Mouse (Mus musculus): ENCODE data around the gene Plxnc1. TPM values are rescaled to one million over a fixed set of nuclear protein-coding genes. Genes with fewer than 3 reads are reported as not detected.

Plxnc1 gene
- polyA plus RNA-seq, 1 experiment, result 1.3 TPM

- Histone ChIP-seq H3K27me3 (ENCODE audit: control insufficient read depth, insufficient read depth, low read length, poor library complexity, severe bottlenecking) (peaks cover 3% of the 10 kb centered on the region; the same call in 1 of the 2 replicates), H3K4me3 (ENCODE audit: low read depth, low read length) (no peak overlapping the region), H3K36me3 (ENCODE audit: control insufficient read depth, insufficient read depth, low read length, poor library complexity, severe bottlenecking) (no peaks in the 10 kb centered on the region), H3K9ac (ENCODE audit: low read depth, poor library complexity, severe bottlenecking) (no peak overlapping the region), H3K4me1 (ENCODE audit: control insufficient read depth, insufficient read depth, low read length) (no peaks in the 10 kb centered on the region), H3K9me3 (replicated peaks; ENCODE audit: control insufficient read depth, insufficient read depth, low read length, poor library complexity, severe bottlenecking) (no peaks in the 10 kb centered on the region), H3K27ac (ENCODE audit: insufficient read depth, low read length) (no peak overlapping the region)
- TF ChIP-seq EP300 (IDR thresholded peaks at IDR 0.05; ENCODE audit: insufficient read depth, low read depth, low read length) (no peak), CTCF (IDR thresholded peaks at IDR 0.05; ENCODE audit: low read depth, low read length) (no peak), POLR2A (IDR thresholded peaks at IDR 0.05; ENCODE audit: insufficient read depth, low read length) (no peak)
Measured at GRCm38 (mm10) chr10:94938899-94939298, 5.7 kb downstream of the Plxnc1 start.

GRCm38 (mm10) chr10:94938320-94938719 lies 6.3 kb downstream of the Plxnc1 start:
- H3K9me3 ChIP-seq (replicated peaks; ENCODE audit: control insufficient read depth, insufficient read depth, low read length, poor library complexity, severe bottlenecking), result no peaks in the 10 kb centered on the region
- H3K27me3 ChIP-seq (ENCODE audit: control insufficient read depth, insufficient read depth, low read length, poor library complexity, severe bottlenecking), result no peaks in the 10 kb centered on the region
- H3K4me3 ChIP-seq (ENCODE audit: low read depth, low read length), result no peak overlapping the region
- no peak overlapping the region for H3K9ac ChIP-seq (ENCODE audit: low read depth, poor library complexity, severe bottlenecking)
- H3K27ac ChIP-seq (ENCODE audit: insufficient read depth, low read length), result no peak overlapping the region
- TF ChIP-seq EP300 (IDR thresholded peaks at IDR 0.05; ENCODE audit: insufficient read depth, low read depth, low read length) (no peak), POLR2A (IDR thresholded peaks at IDR 0.05; ENCODE audit: insufficient read depth, low read length) (no peak), CTCF (IDR thresholded peaks at IDR 0.05; ENCODE audit: low read depth, low read length) (no peak)
- no peaks in the 10 kb centered on the region for H3K36me3 ChIP-seq (ENCODE audit: control insufficient read depth, insufficient read depth, low read length, poor library complexity, severe bottlenecking)
- H3K4me1 ChIP-seq (ENCODE audit: control insufficient read depth, insufficient read depth, low read length), result no peaks in the 10 kb centered on the region

GRCm38 (mm10) chr10:94935270-94935669 lies 9.4 kb downstream of the Plxnc1 start:
- TF ChIP-seq POLR2A (IDR thresholded peaks at IDR 0.05; ENCODE audit: insufficient read depth, low read length) (no peak), EP300 (IDR thresholded peaks at IDR 0.05; ENCODE audit: insufficient read depth, low read depth, low read length) (no peak), CTCF (IDR thresholded peaks at IDR 0.05; ENCODE audit: low read depth, low read length) (no peak)
- Histone ChIP-seq H3K36me3 (ENCODE audit: control insufficient read depth, insufficient read depth, low read length, poor library complexity, severe bottlenecking) (no peaks in the 10 kb centered on the region), H3K27me3 (ENCODE audit: control insufficient read depth, insufficient read depth, low read length, poor library complexity, severe bottlenecking) (no peaks in the 10 kb centered on the region), H3K9me3 (replicated peaks; ENCODE audit: control insufficient read depth, insufficient read depth, low read length, poor library complexity, severe bottlenecking) (no peaks in the 10 kb centered on the region), H3K4me1 (ENCODE audit: control insufficient read depth, insufficient read depth, low read length) (no peaks in the 10 kb centered on the region), H3K27ac (ENCODE audit: insufficient read depth, low read length) (no peak overlapping the region), H3K9ac (ENCODE audit: low read depth, poor library complexity, severe bottlenecking) (no peak overlapping the region), H3K4me3 (ENCODE audit: low read depth, low read length) (no peak overlapping the region)

GRCm38 (mm10) chr10:94934151-94934614 lies 10.5 kb downstream of the Plxnc1 start:
- Histone ChIP-seq H3K4me1 (ENCODE audit: control insufficient read depth, insufficient read depth, low read length) (no peaks in the 10 kb centered on the region), H3K27me3 (ENCODE audit: control insufficient read depth, insufficient read depth, low read length, poor library complexity, severe bottlenecking) (no peaks in the 10 kb centered on the region), H3K27ac (ENCODE audit: insufficient read depth, low read length) (no peak overlapping the region), H3K36me3 (ENCODE audit: control insufficient read depth, insufficient read depth, low read length, poor library complexity, severe bottlenecking) (no peaks in the 10 kb centered on the region), H3K4me3 (ENCODE audit: low read depth, low read length) (no peak overlapping the region), H3K9ac (ENCODE audit: low read depth, poor library complexity, severe bottlenecking) (no peak overlapping the region), H3K9me3 (replicated peaks; ENCODE audit: control insufficient read depth, insufficient read depth, low read length, poor library complexity, severe bottlenecking) (no peaks in the 10 kb centered on the region)
- TF ChIP-seq CTCF (IDR thresholded peaks at IDR 0.05; ENCODE audit: low read depth, low read length) (no peak), POLR2A (IDR thresholded peaks at IDR 0.05; ENCODE audit: insufficient read depth, low read length) (no peak), EP300 (IDR thresholded peaks at IDR 0.05; ENCODE audit: insufficient read depth, low read depth, low read length) (no peak)

GRCm38 (mm10) chr10:94931961-94932832 lies 12.4 kb downstream of the Plxnc1 start:
- Histone ChIP-seq H3K9me3 (replicated peaks; ENCODE audit: control insufficient read depth, insufficient read depth, low read length, poor library complexity, severe bottlenecking) (no peaks in the 10 kb centered on the region), H3K27ac (ENCODE audit: insufficient read depth, low read length) (no peak overlapping the region), H3K9ac (ENCODE audit: low read depth, poor library complexity, severe bottlenecking) (no peak overlapping the region), H3K4me1 (ENCODE audit: control insufficient read depth, insufficient read depth, low read length) (no peaks in the 10 kb centered on the region), H3K36me3 (ENCODE audit: control insufficient read depth, insufficient read depth, low read length, poor library complexity, severe bottlenecking) (no peaks in the 10 kb centered on the region), H3K4me3 (ENCODE audit: low read depth, low read length) (no peak overlapping the region), H3K27me3 (ENCODE audit: control insufficient read depth, insufficient read depth, low read length, poor library complexity, severe bottlenecking) (no peaks in the 10 kb centered on the region)
- no peak for TF ChIP-seq POLR2A (IDR thresholded peaks at IDR 0.05; ENCODE audit: insufficient read depth, low read length)
- TF ChIP-seq CTCF (IDR thresholded peaks at IDR 0.05; ENCODE audit: low read depth, low read length), result no peak
- TF ChIP-seq EP300 (IDR thresholded peaks at IDR 0.05; ENCODE audit: insufficient read depth, low read depth, low read length), result no peak

GRCm38 (mm10) chr10:94928164-94928563 lies 16.5 kb downstream of the Plxnc1 start:
- no peaks in the 10 kb centered on the region for H3K27me3 ChIP-seq (ENCODE audit: control insufficient read depth, insufficient read depth, low read length, poor library complexity, severe bottlenecking)
- H3K4me3 ChIP-seq (ENCODE audit: low read depth, low read length), result no peak overlapping the region
- H3K9ac ChIP-seq (ENCODE audit: low read depth, poor library complexity, severe bottlenecking), result no peak overlapping the region
- no peaks in the 10 kb centered on the region for H3K4me1 ChIP-seq (ENCODE audit: control insufficient read depth, insufficient read depth, low read length)
- no peak for TF ChIP-seq CTCF (IDR thresholded peaks at IDR 0.05; ENCODE audit: low read depth, low read length)
- no peak for TF ChIP-seq EP300 (IDR thresholded peaks at IDR 0.05; ENCODE audit: insufficient read depth, low read depth, low read length)
- no peak for TF ChIP-seq POLR2A (IDR thresholded peaks at IDR 0.05; ENCODE audit: insufficient read depth, low read length)
- no peaks in the 10 kb centered on the region for H3K9me3 ChIP-seq (replicated peaks; ENCODE audit: control insufficient read depth, insufficient read depth, low read length, poor library complexity, severe bottlenecking)
- H3K36me3 ChIP-seq (ENCODE audit: control insufficient read depth, insufficient read depth, low read length, poor library complexity, severe bottlenecking), result no peaks in the 10 kb centered on the region
- no peak overlapping the region for H3K27ac ChIP-seq (ENCODE audit: insufficient read depth, low read length)
